Mouse (Mus musculus) hindbrain, postnatal 0 days (tissue): ENCODE results near the gene Taf1c. TPM values are rescaled to one million over a fixed set of nuclear protein-coding genes. Genes with fewer than 3 reads are reported as not detected.
A peak's percentile ranks its signal among the peaks of the same experiment; 100 is the strongest.

Source experiments
- ATAC-seq: fragments of 200-750 bp; cut with Nextera tagmentation; 2 replicates; pipeline ENCODE4 v1.8.0; 2017; ENCODE audit warnings: mild to moderate bottlenecking, moderate TSS enrichment, moderate library complexity
- DNase-seq: peaks from one replicate; pipeline ENCODE4 v3.0.0-alpha.2; 2015; ENCODE audit warnings: low spot score
- H3K27ac ChIP-seq: fragments of 300-500 bp; sonication (generic); 2 replicates; pipeline ENCODE4 v1.5.1; 2014; ENCODE audit warnings: mild to moderate bottlenecking
- H3K27me3 ChIP-seq: fragments of 300-500 bp; sonication (generic); 2 replicates; pipeline ENCODE4 v1.6.1; 2014; ENCODE audit warnings: low read length, mixed read lengths; ENCODE audit not compliant: insufficient read depth
- H3K36me3 ChIP-seq: fragments of 300-500 bp; sonication (generic); 2 replicates; pipeline ENCODE4 v1.6.1; 2014; ENCODE audit warnings: low read length, mixed read lengths; ENCODE audit not compliant: insufficient read depth
- H3K4me1 ChIP-seq: fragments of 300-500 bp; sonication (generic); 2 replicates; pipeline ENCODE4 v1.6.1; 2014; ENCODE audit warnings: antibody characterized with exemption, low read length, mixed read lengths; ENCODE audit not compliant: insufficient read depth
- H3K4me2 ChIP-seq: fragments of 300-500 bp; sonication (generic); 2 replicates; pipeline ENCODE4 v1.6.1; 2014; ENCODE audit warnings: low read depth, mild to moderate bottlenecking, low read length, moderate library complexity, mixed read lengths
- H3K4me3 ChIP-seq: fragments of 300-500 bp; sonication (generic); 2 replicates; pipeline ENCODE4 v1.5.1; 2014; ENCODE audit warnings: low read length
- H3K9ac ChIP-seq: fragments of 300-500 bp; sonication (generic); replicated peaks from 2 replicates; pipeline ENCODE4 v1.6.1; 2014; ENCODE audit warnings: mild to moderate bottlenecking, low read length, moderate library complexity, mixed read lengths
- H3K9me3 ChIP-seq: fragments of 300-500 bp; sonication (generic); 2 replicates; pipeline ENCODE4 v1.6.1; 2016; ENCODE audit warnings: low read length, mixed read lengths
- CTCF ChIP-seq: IDR thresholded peaks from 2 replicates; pipeline ENCODE4 v1.5.1; 2016; ENCODE audit warnings: antibody characterized with exemption, control low read depth, low read depth
- WGBS: fragments of 180-500 bp; shearing (Covaris S2); extraction: QIAGEN DNeasy Blood & Tissue Kit; methylation state at CpG from one replicate; pipeline ENCODE4 v1.1.7; 2014; 5-methylcytosine and 5-hydroxymethylcytosine counted together
- polyA plus RNA-seq: library from polyadenylated mRNA; unstranded; fragments of >200 nt; fragmentation: Nextera tagmentation; extraction: Ambion mirVana; gene quantifications from 2 replicates; pipeline ENCODE4 v1.2.1, GENCODE M21; 2015
- total RNA-seq: library from RNA; depleted of rRNA; stranded (reverse); fragments of >200 nt; gene quantifications from 2 replicates; pipeline ENCODE4 v1.2.3, GENCODE M21; 2014

The Taf1c gene
- total and polyA plus RNA-seq, 2 experiments from 2014 or later: 7.9 to 29.7 TPM

DNA sequence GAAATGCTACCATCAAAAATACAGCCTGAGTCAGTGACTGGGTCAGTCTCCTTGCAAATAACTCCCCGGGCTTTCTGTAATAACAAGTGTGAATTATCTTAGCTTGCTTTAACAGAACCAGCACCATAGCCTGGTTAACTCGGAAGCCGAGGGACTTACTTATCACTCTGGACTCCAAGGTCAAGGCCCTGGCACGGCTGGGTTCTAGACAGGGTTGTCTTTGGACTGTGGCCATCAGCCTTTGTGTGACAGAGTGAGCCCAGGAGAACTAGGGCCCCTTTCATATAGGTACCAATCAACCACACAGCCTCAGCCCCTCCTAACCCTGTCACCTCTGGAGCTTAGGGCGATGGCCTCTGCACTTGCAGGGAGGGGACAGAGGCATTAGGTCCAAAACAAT, 36.0 kb upstream of the Taf1c start:
- H3K4me2 ChIP-seq: no peak overlapping the region
- H3K9ac ChIP-seq: no peak overlapping the region
- 79% methylated on average over 5 of the region's 5 CpGs for WGBS
- H3K4me1 ChIP-seq: no peaks in the 10 kb centered on the region
- H3K4me3 ChIP-seq: no peak overlapping the region
- ATAC-seq (no peak), DNase-seq (no peak)
- no peak overlapping the region for H3K27ac ChIP-seq
- no peaks in the 10 kb centered on the region for H3K36me3 ChIP-seq
- H3K27me3 ChIP-seq: no peaks in the 10 kb centered on the region
- no peaks in the 10 kb centered on the region for H3K9me3 ChIP-seq
- no peak for TF ChIP-seq CTCF

DNA sequence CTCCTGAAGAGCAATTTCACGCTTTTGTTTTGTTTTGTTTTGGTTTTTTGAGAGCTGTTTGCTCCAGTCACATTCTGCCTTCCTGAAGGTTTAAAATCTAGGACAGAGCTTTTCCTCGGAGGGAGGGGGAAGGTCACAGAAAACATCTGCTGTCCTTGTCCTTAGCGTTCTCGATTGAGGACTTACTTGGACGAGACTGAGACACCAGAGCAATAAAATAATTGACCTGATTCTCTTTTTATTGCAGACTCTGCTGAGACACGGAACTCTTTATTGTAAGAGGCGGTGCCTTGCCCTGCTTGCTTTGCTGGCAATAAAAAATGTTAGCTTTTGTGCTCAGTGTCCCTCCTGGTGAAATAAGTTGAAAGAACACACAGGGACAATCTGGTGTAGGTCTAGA, 34.8 kb upstream of the Taf1c start:
- Histone ChIP-seq H3K9ac (no peak overlapping the region), H3K4me3 (no peak overlapping the region), H3K4me1 (0 out of 2 replicates have a peak, but pooled peaks cover 4% of the 10 kb centered on the region), H3K27ac (no peak overlapping the region), H3K27me3 (no peaks in the 10 kb centered on the region), H3K4me2 (no peak overlapping the region), H3K9me3 (no peaks in the 10 kb centered on the region), H3K36me3 (no peaks in the 10 kb centered on the region)
- ATAC-seq: no peak
- TF ChIP-seq CTCF: no peak
- no peak for DNase-seq
- WGBS: 52% methylated on average over 7 of the region's 7 CpGs

DNA sequence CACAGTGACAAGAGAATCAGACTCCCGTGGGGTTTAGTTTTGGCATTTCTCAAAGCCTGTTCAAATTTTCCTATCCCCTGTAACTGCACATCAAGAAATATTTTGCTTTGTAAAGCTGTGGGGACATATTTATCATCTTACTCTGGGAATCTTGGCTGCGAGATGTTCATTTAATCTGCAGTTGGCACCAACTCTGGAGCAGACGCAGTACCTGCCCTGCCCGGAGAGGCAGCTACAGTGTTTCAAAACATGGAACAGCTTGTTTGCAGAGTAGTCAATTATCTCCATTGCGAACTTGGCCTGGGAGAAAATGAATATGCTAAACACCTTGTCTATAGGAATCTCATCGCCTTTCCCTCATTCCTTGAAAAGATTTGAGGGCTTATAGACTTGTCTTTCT, 33.2 kb upstream of the Taf1c start:
- Histone ChIP-seq H3K4me2 (no peak overlapping the region), H3K27me3 (no peaks in the 10 kb centered on the region), H3K9ac (no peak overlapping the region), H3K9me3 (no peaks in the 10 kb centered on the region), H3K4me3 (no peak overlapping the region), H3K27ac (no peak overlapping the region), H3K36me3 (no peaks in the 10 kb centered on the region), H3K4me1 (0 out of 2 replicates have a peak, but pooled peaks cover 4% of the 10 kb centered on the region)
- peak; percentile 17; the same call in 1 of the 2 replicates for TF ChIP-seq CTCF
- ATAC-seq (no peak), DNase-seq (peak; percentile 62)
- 54% methylated on average over 6 of the region's 6 CpGs for WGBS

DNA sequence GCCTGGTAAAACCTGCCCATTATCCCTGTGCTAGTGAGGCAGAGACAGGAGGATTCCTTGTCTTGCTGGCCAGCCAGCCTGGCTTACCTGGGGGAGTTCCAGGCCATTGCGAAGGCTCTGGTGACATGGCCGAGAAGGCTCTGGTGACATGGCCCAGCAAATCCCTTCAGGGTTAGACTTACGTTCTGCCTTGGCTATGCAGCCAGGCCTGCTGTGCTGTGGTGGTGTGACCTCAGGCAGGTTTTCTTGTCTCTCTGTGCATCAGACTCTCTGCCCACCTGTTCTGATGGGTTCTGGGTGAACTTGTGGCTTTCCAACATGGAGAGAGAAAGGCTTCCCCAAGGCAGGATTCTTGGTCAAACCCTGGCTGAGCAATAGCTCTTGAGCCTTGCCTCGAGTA, 32.4 kb upstream of the Taf1c start:
- H3K9ac ChIP-seq: no peak overlapping the region
- H3K4me1 ChIP-seq: 0 out of 2 replicates have a peak, but pooled peaks cover 4% of the 10 kb centered on the region
- H3K27ac ChIP-seq: no peak overlapping the region
- DNase-seq: no peak
- no peak for ATAC-seq
- no peak overlapping the region for H3K4me2 ChIP-seq
- H3K27me3 ChIP-seq: no peaks in the 10 kb centered on the region
- H3K4me3 ChIP-seq: no peak overlapping the region
- TF ChIP-seq CTCF: no peak
- 88% methylated on average over 4 of the region's 4 CpGs for WGBS
- no peaks in the 10 kb centered on the region for H3K36me3 ChIP-seq
- H3K9me3 ChIP-seq: no peaks in the 10 kb centered on the region

DNA sequence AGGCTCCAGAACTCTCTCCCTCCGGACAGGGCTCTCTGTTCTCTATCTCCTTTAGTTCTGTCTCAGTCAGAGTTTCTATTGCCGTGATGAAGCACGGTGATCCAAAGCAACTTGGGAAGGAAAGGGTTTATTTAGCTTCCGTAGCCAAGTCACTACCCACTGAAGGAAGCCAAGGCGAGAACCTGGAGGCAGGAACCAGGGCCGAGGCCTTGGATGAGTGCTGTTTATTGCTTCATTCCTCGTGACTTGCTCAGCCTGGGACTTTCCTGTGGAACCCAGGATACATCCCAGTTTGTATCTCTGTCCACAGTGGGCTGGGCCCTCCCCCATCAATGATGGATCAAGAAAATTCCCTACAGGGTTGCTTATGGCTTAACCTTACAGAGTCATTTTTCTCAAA, 31.7 kb upstream of the Taf1c start:
- H3K27ac ChIP-seq: no peak overlapping the region
- ATAC-seq (no peak), DNase-seq (no peak)
- H3K4me1 ChIP-seq: 0 out of 2 replicates have a peak, but pooled peaks cover 4% of the 10 kb centered on the region
- H3K4me3 ChIP-seq: no peak overlapping the region
- no peak for TF ChIP-seq CTCF
- H3K4me2 ChIP-seq: no peak overlapping the region
- no peak overlapping the region for H3K9ac ChIP-seq
- no peaks in the 10 kb centered on the region for H3K9me3 ChIP-seq
- no peaks in the 10 kb centered on the region for H3K36me3 ChIP-seq
- no peaks in the 10 kb centered on the region for H3K27me3 ChIP-seq
- WGBS: 54% methylated on average over 7 of the region's 7 CpGs

DNA sequence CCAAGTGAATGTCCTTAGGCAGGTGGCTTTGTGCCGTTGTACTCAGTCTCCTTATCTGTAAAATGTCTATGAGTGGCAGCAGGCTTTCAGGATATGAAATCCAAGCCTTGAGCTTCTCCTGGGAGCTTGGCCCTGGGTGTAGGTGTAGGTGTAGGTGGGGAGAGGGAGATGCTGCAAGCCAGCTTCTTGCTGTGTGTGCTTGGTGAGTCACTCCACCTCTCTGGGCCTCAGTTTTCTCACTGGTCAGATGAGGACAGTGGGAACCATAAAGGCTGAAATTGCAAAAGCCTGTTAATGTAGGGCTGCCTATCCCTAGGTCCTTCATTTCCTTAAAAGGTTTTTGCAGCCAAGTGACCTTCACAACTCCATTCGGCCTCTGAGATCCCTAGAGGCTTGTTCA, 30.9 kb upstream of the Taf1c start:
- no peaks in the 10 kb centered on the region for H3K9me3 ChIP-seq
- 57% methylated on average over 2 of the region's 2 CpGs for WGBS

DNA sequence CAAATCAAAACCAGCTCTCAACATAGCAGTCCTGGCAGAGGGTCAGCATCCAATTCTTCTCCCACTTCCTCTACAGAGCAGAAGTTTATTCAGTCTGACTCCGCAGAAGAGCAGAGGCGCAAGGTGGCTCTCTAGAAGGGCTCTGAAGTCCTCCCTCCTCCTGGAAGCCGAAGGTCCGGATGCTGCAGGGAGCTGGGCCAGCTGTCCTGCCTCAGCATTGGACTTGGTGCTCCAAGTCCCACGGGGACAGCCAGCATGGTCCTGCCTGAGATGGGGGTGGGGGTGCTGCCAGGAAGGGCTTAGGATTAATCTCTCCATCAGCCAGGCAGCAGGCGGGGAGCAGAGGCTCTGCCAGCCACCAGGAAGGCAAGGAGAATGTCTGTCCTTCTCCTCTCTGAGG, 30.4 kb upstream of the Taf1c start, which contains the start of gene Kcng4:
Kcng4 (minus strand) TSS at position 303 of the 400 bp plus-strand sequence.
- Histone ChIP-seq H3K27ac (0 out of 2 replicates have a peak within 1 kb of the TSS, but pooled peaks have one; percentile 11), H3K36me3 (no peaks in the 10 kb centered on the region), H3K9me3 (no peaks in the 10 kb centered on the region), H3K27me3 (no peaks in the 10 kb centered on the region), H3K4me1 (0 out of 2 replicates have a peak, but pooled peaks cover 4% of the 10 kb centered on the region), H3K4me3 (no peak within 1 kb of the TSS), H3K4me2 (no peak within 1 kb of the TSS), H3K9ac (no peak within 1 kb of the TSS)
- 35% methylated on average over 6 of the region's 6 CpGs for WGBS
- TF ChIP-seq CTCF: no peak
- DNase-seq (no peak), ATAC-seq (no peak)

More for the DNA sequence above, 30.9 kb upstream of the Taf1c start:
- DNase-seq: no peak
- H3K36me3 ChIP-seq: no peaks in the 10 kb centered on the region
- 0 out of 2 replicates have a peak, but pooled peaks cover 4% of the 10 kb centered on the region for H3K4me1 ChIP-seq
- no peaks in the 10 kb centered on the region for H3K27me3 ChIP-seq
- H3K4me2 ChIP-seq: no peak overlapping the region
- H3K9ac ChIP-seq: no peak overlapping the region
- TF ChIP-seq CTCF: no peak
- no peak overlapping the region for H3K4me3 ChIP-seq
- ATAC-seq: no peak
- H3K27ac ChIP-seq: no peak overlapping the region
